Mouse (Mus musculus): Measurements from ENCODE around the gene Npb.

- TF ChIP-seq POLR2A (IDR thresholded peaks at IDR 0.05; ENCODE audit: borderline replicate concordance, extremely low read depth, low read depth, low read length) = no peak
- no peak for TF ChIP-seq CTCF (IDR thresholded peaks at IDR 0.05; ENCODE audit: insufficient read depth, low read length)
Measured at GRCm38 (mm10) chr11:120575046-120575445, 33.2 kb upstream of the Npb start.

Data from lung, adult 2 months (tissue).